ENCODE assay signal across 8 mouse cellular contexts in the genomic region with DNA sequence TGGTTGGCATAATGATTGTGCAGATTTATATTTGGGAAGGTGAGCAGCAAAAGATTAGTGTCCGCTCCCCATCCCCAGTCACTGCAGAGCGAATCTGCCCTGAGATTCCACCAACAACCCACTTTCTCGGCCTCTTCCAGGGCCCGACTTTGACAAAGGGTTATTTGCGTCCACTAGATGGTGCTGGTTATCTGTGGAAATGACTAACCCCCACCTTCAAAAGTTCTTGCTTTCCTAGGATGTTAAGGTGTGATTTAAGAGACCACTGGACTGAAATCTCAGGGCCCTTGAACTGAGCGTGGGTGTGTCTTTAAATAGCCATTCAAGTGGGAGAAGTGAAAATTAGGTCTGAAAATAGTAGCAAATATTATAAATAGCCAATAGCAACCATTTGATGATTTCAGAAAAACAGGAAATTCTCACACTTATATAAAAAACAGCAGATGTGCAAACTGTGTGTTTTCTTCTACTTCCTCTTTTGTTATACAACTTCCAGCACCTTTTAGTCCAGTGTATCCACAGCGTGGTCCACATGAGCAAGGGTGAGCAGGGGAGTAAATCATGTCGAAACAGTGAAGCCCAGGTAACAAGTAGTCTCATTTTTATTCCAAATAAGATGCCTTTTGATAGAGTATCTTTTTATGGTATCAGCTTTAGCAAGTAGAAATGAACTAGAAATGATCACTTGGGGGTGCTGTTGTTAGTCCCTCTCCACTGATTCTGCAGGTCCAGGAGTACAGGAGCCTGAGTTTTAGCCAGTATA. TPM values are rescaled to one million over a fixed set of nuclear protein-coding genes. Genes with fewer than 3 reads are reported as not detected.
DNase-seq lines count a peak whose midpoint lies in the region.

No protein-coding gene starts in this region.

- no peaks in the 10 kb centered on the region for H3K4me1 ChIP-seq in midbrain, embryonic 10.5 days

- H3K9me3 ChIP-seq in midbrain, embryonic 10.5 days (replicated peaks) = no peaks in the 10 kb centered on the region

- intact Hi-C loops in heart, postnatal 25 days (cut with DNase I) = loop anchor here (1.0 to 2.0 kb wide), 2 partner anchors 73 to 167 kb away; no protein-coding TSS in a partner anchor
- intact Hi-C loops in heart, postnatal 14 days (cut with DNase I) = loop anchor here (1.0 to 5.0 kb wide), 3 partner anchors 73 to 344 kb away; no protein-coding TSS in a partner anchor

- no peak overlapping the region for H3K27ac ChIP-seq in midbrain, embryonic 10.5 days (replicated peaks)

- peak; percentile 62 for DNase-seq in heart, adult 8-10 months (ENCODE audit: low spot score)
- DNase-seq in heart, postnatal 25 days (ENCODE audit: low spot score) = no peak
- DNase-seq in ZHBTc4 (ENCODE audit: low read depth, low spot score) = peak; percentile 67
- peak; percentile 78 for DNase-seq in embryo, embryonic 10 days (ENCODE audit: low spot score)
- peak; percentile 37 to 68 for DNase-seq in heart, postnatal 14 days
- DNase-seq in layer of hippocampus, adult 9-11 months = peak; percentile 30
- peak; percentile 48 for DNase-seq in midbrain, embryonic 10.5 days (ENCODE audit: low spot score)
- DNase-seq in spleen, adult 12 weeks (ENCODE audit: low spot score) = peak; percentile 7

- H3K4me3 ChIP-seq in midbrain, embryonic 10.5 days = no peak overlapping the region

- WGBS in midbrain, embryonic 10.5 days = 26% methylated on average over 8 of the region's 8 CpGs

- H3K27me3 ChIP-seq in midbrain, embryonic 10.5 days (ENCODE audit: low read depth, poor library complexity, severe bottlenecking) = 0 out of 2 replicates have a peak, but pooled peaks cover 4% of the 10 kb centered on the region

- H3K36me3 ChIP-seq in midbrain, embryonic 10.5 days = no peaks in the 10 kb centered on the region

RNA-seq across cellular contexts. Expression of a gene that starts 6.6 kb away (rescaled TPM):
- not detected for total RNA-seq in heart, adult 8-10 months (2022)
- not detected for total RNA-seq in heart, postnatal 25 days (2021)
- under 1 TPM in 1 of 2 experiments, not detected in 1; 0.17 TPM for total RNA-seq in heart, postnatal 14 days (2021)
- 2.1 and 3.0 TPM in 2 replicates for polyA plus RNA-seq in midbrain, embryonic 10.5 days (2016; fragmentation: Nextera tagmentation; extraction: Ambion mirVana)
